Mouse (Mus musculus): ENCODE measurements at regions not wholly inside any gene's neighbourhood (a gene's known extent, or its start where the extent isn't known, plus 50 kb on each side); places are given as distances from the start of the nearest gene placed in this dataset.

- TF ChIP-seq CTCF (IDR thresholded peaks at IDR 0.05; ENCODE audit: extremely low read depth, insufficient read depth, low read length) (no peak), POLR2A (IDR thresholded peaks at IDR 0.05; ENCODE audit: extremely low read depth, insufficient read depth, low read length) (no peak)
- H3K4me1 ChIP-seq (ENCODE audit: control insufficient read depth, insufficient read depth, low read length) = no peaks in the 10 kb centered on the region
- H3K27ac ChIP-seq (ENCODE audit: insufficient read depth, low read length) = no peak overlapping the region
- no peak overlapping the region for H3K4me3 ChIP-seq (ENCODE audit: insufficient read depth, low read length)
These were observed 263.7 kb upstream of the Elac2 start for GRCm38 (mm10) chr11:64715182-64715581.

- H3K27ac ChIP-seq (ENCODE audit: insufficient read depth, low read length) = no peak overlapping the region
- H3K4me1 ChIP-seq (ENCODE audit: control insufficient read depth, insufficient read depth, low read length) = no peaks in the 10 kb centered on the region
- TF ChIP-seq POLR2A (IDR thresholded peaks at IDR 0.05; ENCODE audit: extremely low read depth, insufficient read depth, low read length) (no peak), CTCF (IDR thresholded peaks at IDR 0.05; ENCODE audit: extremely low read depth, insufficient read depth, low read length) (peak; percentile 90)
- H3K4me3 ChIP-seq (ENCODE audit: insufficient read depth, low read length) = no peak overlapping the region
These were observed 260.3 kb upstream of the Elac2 start for GRCm38 (mm10) chr11:64718316-64719085.

- no peak for TF ChIP-seq POLR2A (IDR thresholded peaks at IDR 0.05; ENCODE audit: extremely low read depth, insufficient read depth, low read length)
- TF ChIP-seq CTCF (IDR thresholded peaks at IDR 0.05; ENCODE audit: extremely low read depth, insufficient read depth, low read length) = no peak
- Histone ChIP-seq H3K27ac (ENCODE audit: insufficient read depth, low read length) (no peak overlapping the region), H3K4me1 (ENCODE audit: control insufficient read depth, insufficient read depth, low read length) (no peaks in the 10 kb centered on the region), H3K4me3 (ENCODE audit: insufficient read depth, low read length) (no peak overlapping the region)
These were observed 252.6 kb upstream of the Elac2 start for GRCm38 (mm10) chr11:64726249-64726648.

- no peak overlapping the region for H3K27ac ChIP-seq (ENCODE audit: insufficient read depth, low read length)
- TF ChIP-seq CTCF (IDR thresholded peaks at IDR 0.05; ENCODE audit: extremely low read depth, insufficient read depth, low read length) (no peak), POLR2A (IDR thresholded peaks at IDR 0.05; ENCODE audit: extremely low read depth, insufficient read depth, low read length) (no peak)
- H3K4me1 ChIP-seq (ENCODE audit: control insufficient read depth, insufficient read depth, low read length) = no peaks in the 10 kb centered on the region
- H3K4me3 ChIP-seq (ENCODE audit: insufficient read depth, low read length) = no peak overlapping the region
These were observed 250.9 kb upstream of the Elac2 start for GRCm38 (mm10) chr11:64727841-64728421.

- TF ChIP-seq POLR2A (IDR thresholded peaks at IDR 0.05; ENCODE audit: extremely low read depth, insufficient read depth, low read length) (no peak), CTCF (IDR thresholded peaks at IDR 0.05; ENCODE audit: extremely low read depth, insufficient read depth, low read length) (no peak)
- Histone ChIP-seq H3K27ac (ENCODE audit: insufficient read depth, low read length) (no peak overlapping the region), H3K4me1 (ENCODE audit: control insufficient read depth, insufficient read depth, low read length) (no peaks in the 10 kb centered on the region), H3K4me3 (ENCODE audit: insufficient read depth, low read length) (no peak overlapping the region)
These were observed 239.9 kb upstream of the Elac2 start for GRCm38 (mm10) chr11:64738948-64739347.

GRCm38 (mm10) chr11:64743753-64744152, 235.1 kb upstream of the Elac2 start:
- TF ChIP-seq POLR2A (IDR thresholded peaks at IDR 0.05; ENCODE audit: extremely low read depth, insufficient read depth, low read length) (no peak), CTCF (IDR thresholded peaks at IDR 0.05; ENCODE audit: extremely low read depth, insufficient read depth, low read length) (no peak)
- Histone ChIP-seq H3K4me3 (ENCODE audit: insufficient read depth, low read length) (no peak overlapping the region), H3K27ac (ENCODE audit: insufficient read depth, low read length) (no peak overlapping the region), H3K4me1 (ENCODE audit: control insufficient read depth, insufficient read depth, low read length) (no peaks in the 10 kb centered on the region)

GRCm38 (mm10) chr11:64746146-64746545, 232.7 kb upstream of the Elac2 start:
- Histone ChIP-seq H3K4me3 (ENCODE audit: insufficient read depth, low read length) (no peak overlapping the region), H3K27ac (ENCODE audit: insufficient read depth, low read length) (no peak overlapping the region), H3K4me1 (ENCODE audit: control insufficient read depth, insufficient read depth, low read length) (no peaks in the 10 kb centered on the region)
- TF ChIP-seq POLR2A (IDR thresholded peaks at IDR 0.05; ENCODE audit: extremely low read depth, insufficient read depth, low read length) = no peak
- no peak for TF ChIP-seq CTCF (IDR thresholded peaks at IDR 0.05; ENCODE audit: extremely low read depth, insufficient read depth, low read length)

- TF ChIP-seq CTCF (IDR thresholded peaks at IDR 0.05; ENCODE audit: extremely low read depth, insufficient read depth, low read length) (no peak), POLR2A (IDR thresholded peaks at IDR 0.05; ENCODE audit: extremely low read depth, insufficient read depth, low read length) (no peak)
- no peaks in the 10 kb centered on the region for H3K4me1 ChIP-seq (ENCODE audit: control insufficient read depth, insufficient read depth, low read length)
- H3K27ac ChIP-seq (ENCODE audit: insufficient read depth, low read length) = no peak overlapping the region
- H3K4me3 ChIP-seq (ENCODE audit: insufficient read depth, low read length) = no peak overlapping the region
These were observed 228.9 kb upstream of the Elac2 start for GRCm38 (mm10) chr11:64749976-64750375.

- no peak overlapping the region for H3K4me3 ChIP-seq (ENCODE audit: insufficient read depth, low read length)
- H3K27ac ChIP-seq (ENCODE audit: insufficient read depth, low read length) = no peak overlapping the region
- no peak for TF ChIP-seq POLR2A (IDR thresholded peaks at IDR 0.05; ENCODE audit: extremely low read depth, insufficient read depth, low read length)
- 0 out of 2 replicates have a peak, but pooled peaks have one; percentile 17 for TF ChIP-seq CTCF (IDR thresholded peaks at IDR 0.05; ENCODE audit: extremely low read depth, insufficient read depth, low read length)
- H3K4me1 ChIP-seq (ENCODE audit: control insufficient read depth, insufficient read depth, low read length) = no peaks in the 10 kb centered on the region
These were observed 226.5 kb upstream of the Elac2 start for GRCm38 (mm10) chr11:64752299-64752698.

GRCm38 (mm10) chr11:64752816-64753215, 226.0 kb upstream of the Elac2 start:
- no peak overlapping the region for H3K27ac ChIP-seq (ENCODE audit: insufficient read depth, low read length)
- no peak overlapping the region for H3K4me3 ChIP-seq (ENCODE audit: insufficient read depth, low read length)
- TF ChIP-seq CTCF (IDR thresholded peaks at IDR 0.05; ENCODE audit: extremely low read depth, insufficient read depth, low read length) (no peak), POLR2A (IDR thresholded peaks at IDR 0.05; ENCODE audit: extremely low read depth, insufficient read depth, low read length) (no peak)
- H3K4me1 ChIP-seq (ENCODE audit: control insufficient read depth, insufficient read depth, low read length) = no peaks in the 10 kb centered on the region

Measured in cortical plate, adult 2 months (tissue).